Mouse (Mus musculus) stomach, embryonic 14.5 days (tissue): Measurements from ENCODE around the gene Map3k5. TPM values are rescaled to one million over a fixed set of nuclear protein-coding genes. Genes with fewer than 3 reads are reported as not detected.

Experiments
- ATAC-seq: fragments of 200-750 bp; cut with Nextera tagmentation; 2 replicates; pipeline ENCODE4 v1.8.0; 2017; ENCODE audit warnings: low read depth, moderate TSS enrichment; ENCODE audit not compliant: insufficient number of reproducible peaks, insufficient read depth, low FRiP score
- H3K27ac ChIP-seq: fragments of 300-500 bp; sonication (generic); 2 replicates; pipeline ENCODE4 v1.5.1; 2014; ENCODE audit warnings: mild to moderate bottlenecking, low read length, moderate library complexity, mixed read lengths
- H3K27me3 ChIP-seq: fragments of 300-500 bp; sonication (generic); 2 replicates; pipeline ENCODE4 v1.6.1; 2014; ENCODE audit warnings: low read length, control low read depth, mixed read lengths; ENCODE audit not compliant: control insufficient read depth, insufficient read depth
- H3K36me3 ChIP-seq: fragments of 300-500 bp; sonication (generic); 2 replicates; pipeline ENCODE4 v1.6.1; 2014; ENCODE audit warnings: mild to moderate bottlenecking, control low read depth, low read length, moderate library complexity, mixed read lengths; ENCODE audit not compliant: control insufficient read depth, insufficient read depth
- H3K4me1 ChIP-seq: fragments of 300-500 bp; sonication (generic); 2 replicates; pipeline ENCODE4 v1.6.1; 2014; ENCODE audit warnings: low read length, control low read depth, mixed read lengths; ENCODE audit not compliant: control insufficient read depth, insufficient read depth
- H3K4me2 ChIP-seq: fragments of 300-500 bp; sonication (generic); replicated peaks from 2 replicates; pipeline ENCODE4 v1.6.1; 2014; ENCODE audit warnings: low read depth, low read length, control low read depth
- H3K4me3 ChIP-seq: fragments of 300-500 bp; sonication (generic); 2 replicates; pipeline ENCODE4 v1.5.1; 2014; ENCODE audit warnings: low read depth, low read length, control low read depth
- H3K9ac ChIP-seq: fragments of 300-500 bp; sonication (generic); replicated peaks from 2 replicates; pipeline ENCODE4 v1.6.1; 2014; ENCODE audit warnings: low read depth, mild to moderate bottlenecking, control low read depth, low read length, moderate library complexity, mixed read lengths
- H3K9me3 ChIP-seq: fragments of 300-500 bp; sonication (generic); 2 replicates; pipeline ENCODE4 v1.6.1; 2016; ENCODE audit warnings: low read depth, low read length, control low read depth; ENCODE audit not compliant: control insufficient read depth
- WGBS: fragments of 180-500 bp; shearing (Covaris S2); extraction: QIAGEN DNeasy Blood & Tissue Kit; methylation state at CpG from one replicate; pipeline ENCODE4 v1.1.7; 2014; 5-methylcytosine and 5-hydroxymethylcytosine counted together
- polyA plus RNA-seq: library from polyadenylated mRNA; unstranded; fragments of >200 nt; fragmentation: Nextera tagmentation; extraction: Ambion mirVana; gene quantifications from 2 replicates; pipeline ENCODE4 v1.2.1, GENCODE M21; 2014

The Map3k5 gene
- 4.6 and 5.0 TPM in 2 replicates for polyA plus RNA-seq

DNA sequence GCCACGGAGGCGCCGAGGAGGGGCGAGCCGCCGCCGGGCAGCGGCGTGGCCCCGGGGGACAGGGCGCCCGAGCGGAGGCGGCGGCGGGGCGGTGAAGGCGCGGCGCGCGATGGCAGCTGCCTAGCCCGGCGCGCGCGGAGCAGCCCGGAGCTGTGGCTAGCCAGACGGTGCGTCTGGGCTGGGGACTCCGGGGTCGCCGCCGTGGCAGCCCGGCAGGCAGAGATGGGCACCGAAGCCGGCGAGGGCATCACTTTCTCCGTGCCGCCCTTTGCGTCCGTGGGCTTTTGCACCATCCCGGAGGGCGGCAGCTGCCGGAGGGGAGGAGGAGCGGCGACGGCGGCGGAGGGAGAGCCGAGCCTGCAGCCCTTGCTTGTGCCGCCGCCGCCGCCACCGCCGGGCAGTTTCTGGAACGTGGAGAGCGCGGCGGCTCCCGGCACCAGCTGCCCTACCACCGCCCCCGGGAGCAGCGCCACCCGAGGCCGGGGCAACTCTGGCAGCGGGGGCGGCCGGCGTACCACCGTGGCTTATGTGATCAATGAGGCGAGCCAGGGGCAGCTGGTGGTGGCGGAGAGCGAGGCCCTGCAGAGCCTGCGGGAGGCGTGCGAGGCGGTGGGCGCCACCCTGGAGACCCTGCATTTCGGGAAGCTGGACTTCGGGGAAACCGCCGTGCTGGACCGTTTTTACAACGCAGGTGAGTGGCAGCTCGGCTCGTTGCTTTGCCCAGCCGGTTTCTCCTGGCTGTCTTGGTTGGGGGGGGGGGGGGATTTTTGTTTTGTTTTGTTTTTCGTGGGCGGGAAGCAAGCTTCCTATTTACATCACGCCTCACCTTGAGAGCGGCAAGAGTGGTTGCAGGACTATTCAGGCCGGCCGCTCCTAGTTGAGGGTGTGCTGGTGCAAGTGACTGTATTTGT lies at the start of gene Map3k5:
Gene Map3k5, plus strand, starts transcription at position 89 of the 911 bp plus-strand sequence.
- Histone ChIP-seq H3K36me3 (no peaks in the 10 kb centered on the region), H3K4me3 (peak within 1 kb of the TSS; percentile 72), H3K4me1 (peaks cover 23% of the 10 kb centered on the region; the same call in 1 of the 2 replicates), H3K27me3 (no peaks in the 10 kb centered on the region), H3K9me3 (no peaks in the 10 kb centered on the region), H3K4me2 (peak within 1 kb of the TSS; percentile 95), H3K9ac (peak within 1 kb of the TSS; percentile 82), H3K27ac (peak within 1 kb of the TSS; percentile 83)
- WGBS = under 1% methylated on average over 86 of the region's 95 CpGs
- peak; percentile 69 for ATAC-seq

GRCm38 (mm10) chr10:19886249-19886648 lies 48.0 kb upstream of the Map3k5 start:
- Histone ChIP-seq H3K4me3 (no peak overlapping the region), H3K9me3 (no peaks in the 10 kb centered on the region), H3K36me3 (no peaks in the 10 kb centered on the region; the same call in 1 of the 2 replicates), H3K9ac (no peak overlapping the region), H3K4me2 (no peak overlapping the region), H3K27me3 (no peaks in the 10 kb centered on the region), H3K4me1 (no peaks in the 10 kb centered on the region), H3K27ac (no peak overlapping the region)
- no peak for ATAC-seq
- 69% methylated on average over 3 of the region's 3 CpGs for WGBS

DNA sequence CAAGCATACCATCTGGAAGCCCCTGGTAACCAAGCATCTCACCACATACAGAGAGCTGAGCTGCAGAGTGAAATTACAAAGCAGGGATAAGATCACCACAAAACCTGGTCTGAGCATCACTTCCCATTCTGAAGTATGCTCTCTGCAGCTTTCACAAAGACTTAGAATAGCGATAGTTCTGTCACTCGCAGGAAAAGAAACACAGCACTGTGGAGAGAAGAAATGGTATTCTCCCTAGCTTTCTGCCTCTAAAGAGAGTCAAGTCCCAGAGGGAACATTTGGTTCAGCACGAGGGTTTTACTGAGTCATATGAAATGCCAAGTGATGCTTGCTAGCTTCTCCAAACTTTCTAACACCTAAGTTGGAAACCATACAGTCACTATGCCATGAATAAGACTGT lies 44.4 kb upstream of the Map3k5 start:
- WGBS = 89% methylated on average over 3 of the region's 3 CpGs
- no peaks in the 10 kb centered on the region for H3K27me3 ChIP-seq
- no peak overlapping the region for H3K4me2 ChIP-seq
- no peak overlapping the region for H3K9ac ChIP-seq
- no peak overlapping the region for H3K4me3 ChIP-seq
- no peaks in the 10 kb centered on the region; the same call in 1 of the 2 replicates for H3K36me3 ChIP-seq
- no peak overlapping the region for H3K27ac ChIP-seq
- no peak for ATAC-seq
- H3K9me3 ChIP-seq = no peaks in the 10 kb centered on the region
- no peaks in the 10 kb centered on the region for H3K4me1 ChIP-seq

DNA sequence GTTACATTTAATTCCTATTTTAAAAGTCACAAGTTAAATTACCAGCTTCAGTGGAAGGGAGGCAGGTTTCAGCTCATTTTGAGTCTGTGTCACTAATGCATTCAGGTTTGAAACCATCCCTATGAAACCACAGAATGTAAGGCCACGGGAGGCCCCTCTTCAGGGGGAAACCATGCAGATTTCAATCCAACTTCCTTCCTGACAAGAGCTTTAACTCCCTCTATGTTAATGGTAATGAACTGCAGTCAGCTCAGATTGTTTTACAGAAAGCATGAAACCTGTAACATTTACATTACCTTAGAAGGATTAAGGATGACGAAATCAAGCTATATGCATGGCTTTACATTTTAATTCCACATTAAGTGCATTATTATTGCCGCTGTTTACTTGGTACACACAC lies 42.6 kb upstream of the Map3k5 start:
- Histone ChIP-seq H3K4me1 (no peaks in the 10 kb centered on the region), H3K36me3 (no peaks in the 10 kb centered on the region; the same call in 1 of the 2 replicates), H3K4me3 (no peak overlapping the region), H3K9me3 (no peaks in the 10 kb centered on the region), H3K4me2 (no peak overlapping the region), H3K9ac (no peak overlapping the region), H3K27ac (no peak overlapping the region), H3K27me3 (no peaks in the 10 kb centered on the region)
- ATAC-seq = no peak
- 57% methylated on average over 3 of the region's 3 CpGs for WGBS

DNA sequence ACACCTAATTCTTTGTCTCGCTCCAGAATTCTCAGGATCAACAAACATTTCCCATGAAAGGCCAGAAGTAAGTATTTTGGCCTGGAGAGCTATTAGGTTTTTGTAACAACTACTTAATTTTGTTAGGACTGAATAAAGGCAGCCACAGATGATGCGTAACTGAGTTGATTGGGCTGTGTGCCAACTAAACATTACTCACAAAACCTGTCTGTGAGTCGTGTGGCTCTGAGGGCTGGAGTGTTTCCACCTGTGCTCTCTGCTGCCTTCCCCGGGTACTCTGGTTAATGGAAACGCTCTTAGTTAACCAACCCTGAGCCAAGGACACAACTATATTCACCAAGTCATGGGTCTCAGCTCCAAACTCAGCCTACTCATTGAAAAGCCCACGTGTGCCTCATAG lies 41.1 kb upstream of the Map3k5 start:
- ATAC-seq = no peak
- Histone ChIP-seq H3K36me3 (0 out of 2 replicates have a peak, but pooled peaks cover 4% of the 10 kb centered on the region), H3K4me1 (no peaks in the 10 kb centered on the region), H3K4me2 (no peak overlapping the region), H3K9ac (no peak overlapping the region), H3K4me3 (no peak overlapping the region), H3K27ac (no peak overlapping the region), H3K9me3 (no peaks in the 10 kb centered on the region), H3K27me3 (no peaks in the 10 kb centered on the region)
- 39% methylated on average over 6 of the region's 6 CpGs for WGBS

DNA sequence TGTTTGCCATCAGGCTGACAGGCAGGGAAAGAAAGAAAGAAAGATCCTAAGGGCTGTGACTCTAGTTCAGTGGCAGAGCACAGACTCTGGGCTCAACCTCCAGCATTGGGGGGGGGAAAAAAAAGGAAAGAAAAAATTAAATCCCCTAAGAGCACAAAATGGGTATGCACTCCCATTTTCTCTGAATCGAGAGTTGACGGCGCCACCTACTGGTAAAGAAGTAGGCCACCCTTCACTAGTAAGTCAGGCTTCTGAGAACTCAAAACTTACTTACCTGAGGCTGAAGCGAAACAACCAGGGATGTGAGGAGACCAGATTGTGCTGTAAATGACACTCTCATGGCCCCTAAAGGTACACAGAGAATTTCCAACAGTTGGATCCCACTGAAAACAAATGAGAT lies 40.3 kb upstream of the Map3k5 start:
- Histone ChIP-seq H3K4me3 (no peak overlapping the region), H3K4me1 (no peaks in the 10 kb centered on the region), H3K27me3 (no peaks in the 10 kb centered on the region), H3K9ac (no peak overlapping the region), H3K27ac (no peak overlapping the region), H3K36me3 (0 out of 2 replicates have a peak, but pooled peaks cover 5% of the 10 kb centered on the region), H3K9me3 (no peaks in the 10 kb centered on the region), H3K4me2 (no peak overlapping the region)
- ATAC-seq = no peak
- WGBS = 21% methylated on average over 4 of the region's 4 CpGs

- WGBS = 55% methylated on average over 2 of the region's 2 CpGs
- H3K4me1 ChIP-seq = no peaks in the 10 kb centered on the region
- H3K27ac ChIP-seq = no peak overlapping the region
- no peak overlapping the region for H3K4me3 ChIP-seq
- no peak overlapping the region for H3K9ac ChIP-seq
- H3K36me3 ChIP-seq = peaks cover 7% of the 10 kb centered on the region; the same call in 1 of the 2 replicates
- no peak overlapping the region for H3K4me2 ChIP-seq
- no peaks in the 10 kb centered on the region for H3K27me3 ChIP-seq
- H3K9me3 ChIP-seq = no peaks in the 10 kb centered on the region
- ATAC-seq = no peak
Observed at GRCm38 (mm10) chr10:19900191-19900590, 34.1 kb upstream of the Map3k5 start.

- 84% methylated on average over 7 of the region's 7 CpGs for WGBS
Observed at GRCm38 (mm10) chr10:19901992-19902391, 32.3 kb upstream of the Map3k5 start.

More at GRCm38 (mm10) chr10:19901992-19902391, 32.3 kb upstream of the Map3k5 start:
- Histone ChIP-seq H3K4me1 (no peaks in the 10 kb centered on the region), H3K36me3 (peaks cover 7% of the 10 kb centered on the region; the same call in 1 of the 2 replicates), H3K9ac (no peak overlapping the region), H3K27ac (no peak overlapping the region), H3K4me3 (no peak overlapping the region), H3K9me3 (no peaks in the 10 kb centered on the region), H3K4me2 (no peak overlapping the region), H3K27me3 (no peaks in the 10 kb centered on the region)
- no peak for ATAC-seq
